Mouse (Mus musculus) neural tube, embryonic 11.5 days (tissue): ENCODE results near the gene 6330409D20Rik. TPM values are rescaled to one million over a fixed set of nuclear protein-coding genes. Genes with fewer than 3 reads are reported as not detected.

Source experiments
- ATAC-seq: fragments of 200-750 bp; cut with Nextera tagmentation; 2 replicates; pipeline ENCODE4 v1.8.0; 2017; ENCODE audit warnings: moderate number of reproducible peaks, mild to moderate bottlenecking, moderate TSS enrichment, moderate library complexity; ENCODE audit not compliant: insufficient read depth, low FRiP score, low TSS enrichment
- DNase-seq: peaks from one replicate; pipeline ENCODE4 v3.0.0-alpha.2; 2015; ENCODE audit warnings: low spot score
- H3K27ac ChIP-seq: fragments of 300-500 bp; sonication (generic); 2 replicates; pipeline ENCODE4 v1.5.1; 2014; ENCODE audit warnings: low read depth, mild to moderate bottlenecking, low read length
- H3K27me3 ChIP-seq: fragments of 300-500 bp; sonication (generic); 2 replicates; pipeline ENCODE4 v1.6.1; 2014; ENCODE audit warnings: mild to moderate bottlenecking, low read length, mixed read lengths; ENCODE audit not compliant: control insufficient read depth, insufficient read depth
- H3K36me3 ChIP-seq: fragments of 300-500 bp; sonication (generic); 2 replicates; pipeline ENCODE4 v1.6.1; 2014; ENCODE audit warnings: mild to moderate bottlenecking, low read length, moderate library complexity, mixed read lengths; ENCODE audit not compliant: control insufficient read depth, insufficient read depth
- H3K4me1 ChIP-seq: fragments of 300-500 bp; sonication (generic); 2 replicates; pipeline ENCODE4 v1.6.1; 2014; ENCODE audit warnings: low read length, mixed read lengths; ENCODE audit not compliant: control insufficient read depth, insufficient read depth
- H3K4me2 ChIP-seq: fragments of 300-500 bp; sonication (generic); 2 replicates; pipeline ENCODE4 v1.6.1; 2014; ENCODE audit warnings: low read depth, mild to moderate bottlenecking, moderate library complexity
- H3K4me3 ChIP-seq: fragments of 300-500 bp; sonication (generic); 2 replicates; pipeline ENCODE4 v1.5.1; 2014; ENCODE audit warnings: low read depth, low read length
- H3K9ac ChIP-seq: fragments of 300-500 bp; sonication (generic); 2 replicates; pipeline ENCODE4 v1.6.1; 2014; ENCODE audit warnings: mild to moderate bottlenecking, low read length
- H3K9me3 ChIP-seq: fragments of 300-500 bp; sonication (generic); 2 replicates; pipeline ENCODE4 v1.6.1; 2016; ENCODE audit warnings: low read length; ENCODE audit not compliant: control insufficient read depth
- WGBS: fragments of 180-500 bp; shearing (Covaris S2); extraction: QIAGEN DNeasy Blood & Tissue Kit; methylation state at CpG from one replicate; pipeline ENCODE4 v1.1.7; 2014; 5-methylcytosine and 5-hydroxymethylcytosine counted together
- polyA plus RNA-seq: library from polyadenylated mRNA; unstranded; fragments of >200 nt; fragmentation: Nextera tagmentation; extraction: Ambion mirVana; gene quantifications from 2 replicates; pipeline ENCODE4 v1.2.1, GENCODE M21; 2014

The 6330409D20Rik gene
- polyA plus RNA-seq, 1 experiment from 2014 or later: 2.2 TPM

DNA sequence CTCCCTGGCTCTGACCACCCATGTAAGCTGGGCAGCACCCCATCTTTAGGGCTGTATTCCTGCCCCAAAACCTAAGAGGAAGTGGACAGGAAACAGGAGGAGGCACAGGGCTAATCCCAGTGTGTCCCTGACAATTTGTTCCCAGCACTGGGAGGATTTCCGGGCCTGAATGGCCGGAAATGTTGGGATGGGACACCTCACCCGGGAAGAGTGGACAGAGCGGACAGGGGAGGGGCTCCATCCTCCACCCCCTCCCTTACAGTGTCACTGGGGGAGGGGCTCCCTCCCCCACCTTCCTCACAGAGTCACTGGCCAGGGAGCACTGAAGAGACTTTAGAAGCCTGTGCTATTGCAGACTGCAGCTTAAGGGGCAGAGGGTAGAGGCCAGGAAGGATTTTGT, 5.9 kb downstream of the 6330409D20Rik start:
- no peak overlapping the region for H3K4me3 ChIP-seq
- no peak for ATAC-seq
- H3K4me1 ChIP-seq: peaks cover 3% of the 10 kb centered on the region; the same call in 1 of the 2 replicates
- no peaks in the 10 kb centered on the region for H3K36me3 ChIP-seq
- 67% methylated on average over 4 of the region's 4 CpGs for WGBS
- H3K27ac ChIP-seq: no peak overlapping the region
- H3K9ac ChIP-seq: no peak overlapping the region
- 0 out of 2 replicates have a peak, but pooled peaks cover 3% of the 10 kb centered on the region for H3K27me3 ChIP-seq
- DNase-seq: no peak
- H3K4me2 ChIP-seq: no peak overlapping the region
- no peaks in the 10 kb centered on the region for H3K9me3 ChIP-seq

DNA sequence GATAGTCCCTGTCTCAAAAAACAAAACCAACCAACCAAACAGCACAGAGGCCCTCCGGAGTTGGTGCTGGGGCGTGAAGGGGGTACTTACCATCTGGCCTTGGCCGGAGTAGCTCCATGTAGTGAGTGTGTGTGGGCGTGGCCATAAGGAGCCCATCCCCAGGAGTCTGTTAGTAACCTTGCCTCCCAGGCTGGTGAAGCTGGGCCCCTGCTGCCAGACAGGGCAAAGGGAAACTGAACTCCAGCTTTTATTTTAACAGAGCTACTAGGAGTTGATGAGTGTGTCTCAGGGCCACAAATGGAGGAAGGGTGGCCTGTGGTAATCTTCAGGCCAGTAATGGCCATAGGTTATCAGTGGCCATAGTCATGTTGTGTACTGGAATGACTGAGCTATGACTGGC, 6.3 kb downstream of the 6330409D20Rik start:
- no peak for DNase-seq
- no peak overlapping the region for H3K4me3 ChIP-seq
- H3K4me1 ChIP-seq: peaks cover 3% of the 10 kb centered on the region; the same call in 1 of the 2 replicates
- no peak overlapping the region for H3K9ac ChIP-seq
- H3K36me3 ChIP-seq: no peaks in the 10 kb centered on the region
- H3K27me3 ChIP-seq: no peaks in the 10 kb centered on the region
- no peak for ATAC-seq
- no peak overlapping the region for H3K27ac ChIP-seq
- H3K4me2 ChIP-seq: no peak overlapping the region
- 39% methylated on average over 4 of the region's 4 CpGs for whole genome bisulfite sequencing
- H3K9me3 ChIP-seq: no peaks in the 10 kb centered on the region

DNA sequence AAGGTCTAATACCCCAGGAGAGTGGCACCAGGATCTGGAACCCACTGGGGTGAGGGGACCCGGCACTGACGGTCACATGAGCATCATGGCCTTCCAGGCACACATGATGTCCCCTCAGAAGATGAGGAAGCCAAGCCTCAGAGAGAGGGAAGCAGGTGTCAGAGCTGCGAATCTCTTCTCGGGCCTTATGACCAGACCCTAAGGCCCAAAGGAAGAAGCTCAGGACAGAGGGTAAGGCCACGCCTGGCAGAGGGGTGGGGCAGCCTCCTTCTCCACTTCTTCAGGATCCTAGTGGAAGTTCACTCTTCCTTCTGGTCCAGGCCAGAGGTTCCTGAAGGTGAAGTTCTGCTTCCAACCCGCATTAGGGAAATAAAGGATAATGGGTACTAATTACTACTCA, 8.1 kb downstream of the 6330409D20Rik start:
- H3K4me2 ChIP-seq: no peak overlapping the region
- H3K36me3 ChIP-seq: no peaks in the 10 kb centered on the region
- no peaks in the 10 kb centered on the region for H3K9me3 ChIP-seq
- H3K4me3 ChIP-seq: no peak overlapping the region
- H3K27ac ChIP-seq: no peak overlapping the region
- no peak overlapping the region for H3K9ac ChIP-seq
- WGBS: 81% methylated on average over 6 of the region's 6 CpGs
- no peaks in the 10 kb centered on the region for H3K27me3 ChIP-seq
- H3K4me1 ChIP-seq: peaks cover 3% of the 10 kb centered on the region; the same call in 1 of the 2 replicates
- no peak for DNase-seq
- no peak for ATAC-seq

DNA sequence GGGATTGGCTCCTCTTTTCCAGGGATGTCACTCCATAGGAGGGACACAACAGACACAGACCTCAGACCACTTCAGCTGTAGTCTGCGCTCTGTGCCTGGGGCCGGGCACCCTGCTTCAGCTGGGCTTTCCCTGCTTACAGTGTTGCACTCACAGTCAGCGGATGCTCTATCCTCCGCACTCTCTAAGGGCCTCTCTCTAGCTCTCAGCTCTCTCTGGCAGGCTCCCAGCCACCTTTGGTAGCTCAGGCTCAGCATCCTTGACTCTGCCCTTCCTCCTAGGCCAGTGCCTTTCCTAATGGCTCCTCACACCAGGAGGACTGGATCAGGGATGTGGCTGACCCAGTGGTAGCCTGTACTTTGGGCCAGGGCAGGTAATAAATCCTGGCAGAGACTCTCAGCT, 8.9 kb downstream of the 6330409D20Rik start:
- no peaks in the 10 kb centered on the region for H3K27me3 ChIP-seq
- H3K4me3 ChIP-seq: no peak overlapping the region
- DNase-seq: no peak
- H3K4me1 ChIP-seq: peaks cover 6% of the 10 kb centered on the region; the same call in 1 of the 2 replicates
- no peak overlapping the region; the same call in 1 of the 2 replicates for H3K9ac ChIP-seq
- 70% methylated on average over 4 of the region's 4 CpGs for WGBS
- no peak overlapping the region for H3K27ac ChIP-seq
- ATAC-seq: no peak
- no peak overlapping the region for H3K4me2 ChIP-seq
- no peaks in the 10 kb centered on the region for H3K9me3 ChIP-seq
- no peaks in the 10 kb centered on the region for H3K36me3 ChIP-seq

DNA sequence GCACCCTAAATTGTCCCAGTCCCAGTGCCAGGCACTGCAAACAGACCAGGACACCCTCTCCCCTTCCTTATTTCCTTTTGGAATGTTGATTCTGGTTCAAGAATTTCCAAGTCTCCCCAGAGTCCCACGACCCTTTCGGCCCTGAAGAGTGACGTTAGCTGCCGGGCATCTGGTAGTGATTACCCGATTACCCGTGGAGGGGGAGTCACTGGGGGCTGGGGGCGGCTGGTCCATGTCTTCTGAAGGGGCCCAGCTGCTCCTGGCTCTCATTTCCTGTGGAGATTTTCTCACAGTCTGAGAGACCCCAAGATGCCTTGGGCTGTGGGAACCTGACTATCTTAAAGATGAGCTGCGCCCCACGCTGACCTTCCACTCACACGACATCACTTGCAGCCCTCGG, 10.0 kb downstream of the 6330409D20Rik start:
- Histone ChIP-seq H3K4me2 (0 out of 2 replicates have a peak overlapping the region, but pooled peaks have one; percentile 17), H3K36me3 (no peaks in the 10 kb centered on the region), H3K27me3 (no peaks in the 10 kb centered on the region), H3K4me1 (peaks cover 6% of the 10 kb centered on the region; the same call in 1 of the 2 replicates), H3K9me3 (no peaks in the 10 kb centered on the region), H3K4me3 (no peak overlapping the region), H3K9ac (no peak overlapping the region), H3K27ac (no peak overlapping the region)
- ATAC-seq (no peak), DNase-seq (peak; percentile 57)
- WGBS: 40% methylated on average over 11 of the region's 11 CpGs

DNA sequence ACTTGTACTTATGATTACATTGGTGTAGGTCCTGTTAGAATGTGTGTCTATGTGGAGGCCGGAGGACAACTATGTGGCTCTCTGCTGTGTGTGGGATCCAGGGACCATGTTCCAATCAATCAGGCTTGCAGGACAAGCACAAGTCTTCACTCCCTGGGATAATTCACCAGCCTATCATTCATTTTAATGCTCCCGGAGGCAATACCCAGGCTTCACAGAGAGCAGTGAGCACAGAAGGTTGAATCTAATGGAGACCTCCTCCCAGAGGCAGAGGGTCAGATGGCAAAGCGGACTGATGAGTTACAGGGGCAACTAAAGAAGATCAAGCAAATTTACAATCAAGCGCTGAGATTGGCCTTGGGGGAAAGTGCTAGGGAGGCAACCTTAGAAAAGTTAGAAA, 11.3 kb downstream of the 6330409D20Rik start:
- H3K9me3 ChIP-seq: no peaks in the 10 kb centered on the region
- H3K4me3 ChIP-seq: no peak overlapping the region
- no peak overlapping the region for H3K9ac ChIP-seq
- no peak for DNase-seq
- ATAC-seq: no peak
- WGBS: 61% methylated on average over 4 of the region's 4 CpGs
- no peaks in the 10 kb centered on the region for H3K27me3 ChIP-seq
- H3K4me2 ChIP-seq: no peak overlapping the region
- no peak overlapping the region for H3K27ac ChIP-seq
- H3K4me1 ChIP-seq: peaks cover 6% of the 10 kb centered on the region; the same call in 1 of the 2 replicates
- H3K36me3 ChIP-seq: no peaks in the 10 kb centered on the region

DNA sequence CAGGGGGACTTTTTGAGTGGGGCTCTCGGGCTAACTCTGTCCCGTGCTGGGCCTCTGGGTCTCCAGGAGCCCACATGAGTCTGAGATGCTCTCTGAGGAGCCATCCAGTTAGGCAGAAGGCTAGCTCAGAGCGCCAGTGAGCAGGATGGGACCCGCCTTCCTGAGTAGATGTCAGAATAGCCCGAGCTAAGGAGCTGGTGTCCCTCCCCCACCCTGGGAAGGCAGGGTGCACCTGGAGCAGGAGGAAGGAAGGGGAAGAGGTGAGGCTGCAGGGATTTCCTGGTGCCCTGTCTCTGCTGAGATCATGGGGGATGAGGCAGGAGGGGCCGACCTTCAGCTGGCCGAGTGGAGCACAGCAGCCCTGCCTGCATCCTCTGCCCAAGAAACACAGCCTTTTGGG, 12.4 kb downstream of the 6330409D20Rik start:
- 50% methylated on average over 7 of the region's 7 CpGs for WGBS
- H3K36me3 ChIP-seq: no peaks in the 10 kb centered on the region
- ATAC-seq: no peak
- peaks cover 6% of the 10 kb centered on the region; the same call in 1 of the 2 replicates for H3K4me1 ChIP-seq
- no peak overlapping the region for H3K9ac ChIP-seq
- DNase-seq: no peak
- no peaks in the 10 kb centered on the region for H3K9me3 ChIP-seq
- no peaks in the 10 kb centered on the region for H3K27me3 ChIP-seq
- H3K4me2 ChIP-seq: peak overlapping the region; percentile 2; the same call in 1 of the 2 replicates
- H3K4me3 ChIP-seq: 0 out of 2 replicates have a peak overlapping the region, but pooled peaks have one; percentile 0
- no peak overlapping the region for H3K27ac ChIP-seq

DNA sequence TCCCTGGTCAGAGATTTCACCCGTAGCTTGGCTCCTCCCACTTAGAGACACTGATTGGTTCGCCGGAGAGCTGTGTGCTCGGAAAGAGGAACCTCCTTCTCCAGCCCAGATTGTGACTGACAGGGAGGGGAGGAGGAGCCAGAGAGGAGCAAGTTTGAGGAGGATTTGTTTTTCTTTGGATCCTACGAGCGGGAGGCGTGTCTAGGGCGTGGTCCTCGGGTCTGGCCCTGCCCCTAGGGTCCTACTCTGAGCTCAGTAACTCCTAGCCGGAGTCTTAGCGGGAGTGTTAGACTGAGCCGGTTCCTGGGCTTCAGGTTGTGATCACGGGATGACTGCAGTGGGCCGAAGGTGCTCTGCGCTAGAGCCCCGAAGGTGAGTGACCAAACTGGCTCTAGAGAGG, 13.4 kb downstream of the 6330409D20Rik start:
- peak overlapping the region; percentile 42 for H3K4me2 ChIP-seq
- 2% methylated on average over 16 of the region's 16 CpGs for WGBS
- no peaks in the 10 kb centered on the region for H3K36me3 ChIP-seq
- no peaks in the 10 kb centered on the region for H3K9me3 ChIP-seq
- ATAC-seq (peak; percentile 93), DNase-seq (peak; percentile 93)
- H3K4me1 ChIP-seq: peaks cover 3% of the 10 kb centered on the region; the same call in 1 of the 2 replicates
- H3K9ac ChIP-seq: peak overlapping the region; percentile 47; the same call in 1 of the 2 replicates
- no peak overlapping the region for H3K27ac ChIP-seq
- no peaks in the 10 kb centered on the region for H3K27me3 ChIP-seq
- H3K4me3 ChIP-seq: no peak overlapping the region; the same call in 1 of the 2 replicates
